Mouse (Mus musculus): ENCODE data around the gene Trhr2. TPM values are rescaled to one million over a fixed set of nuclear protein-coding genes. Genes with fewer than 3 reads are reported as not detected.
A peak's percentile ranks its signal among the peaks of the same experiment; 100 is the strongest.

The Trhr2 gene
- polyA plus RNA-seq, 1 experiment from 2014 or later = not detected

GRCm38 (mm10) chr8:122371706-122372105, 11.2 kb upstream of the Trhr2 start:
- WGBS = 78% methylated on average over 6 of the region's 6 CpGs

GRCm38 (mm10) chr8:122369665-122370064, 9.1 kb upstream of the Trhr2 start:
- H3K27ac ChIP-seq (replicated peaks) = no peak overlapping the region
- no peaks in the 10 kb centered on the region for H3K27me3 ChIP-seq (ENCODE audit: low read depth, poor library complexity, severe bottlenecking)
- no peaks in the 10 kb centered on the region for H3K36me3 ChIP-seq
- WGBS = 15% methylated on average over 9 of the region's 9 CpGs
- DNase-seq (ENCODE audit: low spot score) = peak; percentile 72
- H3K9me3 ChIP-seq (replicated peaks) = no peaks in the 10 kb centered on the region
- peaks cover 7% of the 10 kb centered on the region for H3K4me1 ChIP-seq
- no peak overlapping the region for H3K4me3 ChIP-seq

More at GRCm38 (mm10) chr8:122371706-122372105, 11.2 kb upstream of the Trhr2 start:
- H3K27ac ChIP-seq (replicated peaks) = no peak overlapping the region
- H3K9me3 ChIP-seq (replicated peaks) = no peaks in the 10 kb centered on the region
- DNase-seq (ENCODE audit: low spot score) = no peak
- peaks cover 16% of the 10 kb centered on the region for H3K4me1 ChIP-seq
- no peak overlapping the region for H3K4me3 ChIP-seq
- no peaks in the 10 kb centered on the region for H3K27me3 ChIP-seq (ENCODE audit: low read depth, poor library complexity, severe bottlenecking)
- no peaks in the 10 kb centered on the region for H3K36me3 ChIP-seq

DNA sequence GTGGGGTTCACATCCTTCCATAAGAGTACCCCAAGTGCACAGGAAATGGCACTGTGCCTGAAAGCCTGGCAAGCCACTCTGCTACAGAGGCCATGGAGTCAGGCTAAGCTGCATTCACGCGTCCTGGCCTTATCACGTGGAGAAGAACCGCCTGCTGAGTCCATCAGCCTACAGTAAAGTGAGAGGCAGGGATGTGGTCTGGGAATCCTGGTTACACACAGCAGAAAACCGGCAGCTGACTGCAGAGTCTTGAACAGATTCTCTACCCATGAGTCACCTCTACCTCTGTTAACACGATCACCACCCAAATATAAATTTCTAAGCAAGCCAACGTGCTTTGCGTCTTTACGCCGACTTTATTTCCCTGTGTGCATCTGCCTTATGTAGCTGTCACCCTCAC, 7.9 kb upstream of the Trhr2 start:
- no peak for DNase-seq (ENCODE audit: low spot score)
- Histone ChIP-seq H3K27ac (replicated peaks) (no peak overlapping the region), H3K36me3 (no peaks in the 10 kb centered on the region), H3K27me3 (ENCODE audit: low read depth, poor library complexity, severe bottlenecking) (0 out of 2 replicates have a peak, but pooled peaks cover 2% of the 10 kb centered on the region), H3K9me3 (replicated peaks) (no peaks in the 10 kb centered on the region), H3K4me3 (no peak overlapping the region), H3K4me1 (peaks cover 7% of the 10 kb centered on the region)
- 77% methylated on average over 10 of the region's 10 CpGs for WGBS

GRCm38 (mm10) chr8:122362967-122363366, 2.4 kb upstream of the Trhr2 start:
- no peak overlapping the region for H3K27ac ChIP-seq (replicated peaks)
- no peaks in the 10 kb centered on the region for H3K36me3 ChIP-seq
- no peaks in the 10 kb centered on the region for H3K9me3 ChIP-seq (replicated peaks)
- peaks cover 16% of the 10 kb centered on the region; the same call in 1 of the 2 replicates for H3K27me3 ChIP-seq (ENCODE audit: low read depth, poor library complexity, severe bottlenecking)
- DNase-seq (ENCODE audit: low spot score) = no peak
- H3K4me1 ChIP-seq = no peaks in the 10 kb centered on the region
- no peak overlapping the region for H3K4me3 ChIP-seq
- 40% methylated on average over 8 of the region's 8 CpGs for WGBS

GRCm38 (mm10) chr8:122362271-122362670, 1.7 kb upstream of the Trhr2 start:
- Histone ChIP-seq H3K36me3 (no peaks in the 10 kb centered on the region), H3K4me3 (no peak overlapping the region), H3K27ac (replicated peaks) (no peak overlapping the region), H3K9me3 (replicated peaks) (no peaks in the 10 kb centered on the region), H3K4me1 (no peaks in the 10 kb centered on the region), H3K27me3 (ENCODE audit: low read depth, poor library complexity, severe bottlenecking) (peaks cover 17% of the 10 kb centered on the region)
- no peak for DNase-seq (ENCODE audit: low spot score)
- WGBS = 59% methylated on average over 5 of the region's 5 CpGs

DNA sequence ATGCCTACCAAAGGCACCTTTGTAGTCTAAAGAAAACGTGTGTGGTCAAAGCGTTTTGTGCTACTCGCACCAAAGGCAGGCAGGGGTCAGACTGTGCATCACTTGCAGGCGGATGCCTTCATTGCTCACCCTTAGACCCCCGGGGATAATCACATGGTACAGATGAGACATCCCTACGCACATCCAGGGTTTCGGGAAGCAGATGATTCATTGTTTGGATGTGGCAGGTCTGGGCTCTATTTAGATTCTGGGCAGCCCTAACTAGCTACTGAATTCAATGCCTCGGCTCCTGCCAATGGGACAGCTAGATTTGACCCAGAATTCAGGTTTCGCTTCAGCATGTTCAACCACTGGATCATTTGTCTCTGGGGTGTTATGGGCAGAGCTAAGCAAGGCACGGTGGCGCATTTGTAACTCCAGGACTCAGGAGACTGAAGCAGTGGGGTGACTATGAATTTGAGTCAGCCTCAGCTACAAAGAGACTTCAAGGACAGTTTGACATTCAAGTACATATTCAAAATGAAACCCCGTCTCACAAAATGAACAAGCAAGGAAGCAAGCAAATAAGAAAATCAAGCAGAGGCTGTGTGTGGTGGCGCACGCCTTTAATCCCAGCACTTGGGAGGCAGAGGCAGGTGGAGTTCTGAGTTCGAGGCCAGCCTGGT, 1.3 kb downstream of the Trhr2 start:
- Histone ChIP-seq H3K4me1 (no peaks in the 10 kb centered on the region), H3K36me3 (no peaks in the 10 kb centered on the region), H3K27me3 (ENCODE audit: low read depth, poor library complexity, severe bottlenecking) (peaks cover 33% of the 10 kb centered on the region), H3K27ac (replicated peaks) (no peak overlapping the region), H3K9me3 (replicated peaks) (no peaks in the 10 kb centered on the region), H3K4me3 (no peak overlapping the region)
- 79% methylated on average over 15 of the region's 15 CpGs for WGBS
- DNase-seq (ENCODE audit: low spot score) = no peak

GRCm38 (mm10) chr8:122357641-122358040, 2.9 kb downstream of the Trhr2 start:
- 89% methylated on average over 5 of the region's 5 CpGs for WGBS
- DNase-seq (ENCODE audit: low spot score) = no peak
- Histone ChIP-seq H3K36me3 (no peaks in the 10 kb centered on the region), H3K4me1 (no peaks in the 10 kb centered on the region), H3K27me3 (ENCODE audit: low read depth, poor library complexity, severe bottlenecking) (peaks cover 34% of the 10 kb centered on the region), H3K9me3 (replicated peaks) (no peaks in the 10 kb centered on the region), H3K4me3 (no peak overlapping the region), H3K27ac (replicated peaks) (no peak overlapping the region)

DNA sequence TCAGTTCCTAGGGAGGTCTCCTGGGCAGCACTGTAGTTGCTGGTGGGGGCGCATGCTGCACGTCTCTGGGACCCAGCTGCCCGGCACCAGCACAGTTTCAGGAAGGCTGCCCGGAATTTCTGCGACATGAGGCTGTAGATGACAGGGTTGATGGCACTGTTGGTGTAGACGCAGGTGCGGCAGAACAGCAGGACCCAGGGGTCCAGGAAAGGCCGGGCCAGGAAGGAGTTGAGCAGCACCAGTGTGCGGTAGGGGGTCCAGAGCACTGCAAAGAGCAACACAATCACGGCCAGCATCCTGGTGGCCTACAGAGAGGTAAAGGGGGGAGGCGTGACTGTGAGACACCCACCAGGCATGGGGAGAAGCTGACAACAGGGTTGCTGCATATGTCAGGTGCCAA, 3.3 kb downstream of the Trhr2 start:
- Histone ChIP-seq H3K9me3 (replicated peaks) (no peaks in the 10 kb centered on the region), H3K36me3 (no peaks in the 10 kb centered on the region), H3K4me3 (no peak overlapping the region), H3K27ac (replicated peaks) (no peak overlapping the region), H3K27me3 (ENCODE audit: low read depth, poor library complexity, severe bottlenecking) (peaks cover 32% of the 10 kb centered on the region), H3K4me1 (peaks cover 1% of the 10 kb centered on the region; the same call in 1 of the 2 replicates)
- WGBS = 56% methylated on average over 11 of the region's 11 CpGs
- DNase-seq (ENCODE audit: low spot score) = no peak

DNA sequence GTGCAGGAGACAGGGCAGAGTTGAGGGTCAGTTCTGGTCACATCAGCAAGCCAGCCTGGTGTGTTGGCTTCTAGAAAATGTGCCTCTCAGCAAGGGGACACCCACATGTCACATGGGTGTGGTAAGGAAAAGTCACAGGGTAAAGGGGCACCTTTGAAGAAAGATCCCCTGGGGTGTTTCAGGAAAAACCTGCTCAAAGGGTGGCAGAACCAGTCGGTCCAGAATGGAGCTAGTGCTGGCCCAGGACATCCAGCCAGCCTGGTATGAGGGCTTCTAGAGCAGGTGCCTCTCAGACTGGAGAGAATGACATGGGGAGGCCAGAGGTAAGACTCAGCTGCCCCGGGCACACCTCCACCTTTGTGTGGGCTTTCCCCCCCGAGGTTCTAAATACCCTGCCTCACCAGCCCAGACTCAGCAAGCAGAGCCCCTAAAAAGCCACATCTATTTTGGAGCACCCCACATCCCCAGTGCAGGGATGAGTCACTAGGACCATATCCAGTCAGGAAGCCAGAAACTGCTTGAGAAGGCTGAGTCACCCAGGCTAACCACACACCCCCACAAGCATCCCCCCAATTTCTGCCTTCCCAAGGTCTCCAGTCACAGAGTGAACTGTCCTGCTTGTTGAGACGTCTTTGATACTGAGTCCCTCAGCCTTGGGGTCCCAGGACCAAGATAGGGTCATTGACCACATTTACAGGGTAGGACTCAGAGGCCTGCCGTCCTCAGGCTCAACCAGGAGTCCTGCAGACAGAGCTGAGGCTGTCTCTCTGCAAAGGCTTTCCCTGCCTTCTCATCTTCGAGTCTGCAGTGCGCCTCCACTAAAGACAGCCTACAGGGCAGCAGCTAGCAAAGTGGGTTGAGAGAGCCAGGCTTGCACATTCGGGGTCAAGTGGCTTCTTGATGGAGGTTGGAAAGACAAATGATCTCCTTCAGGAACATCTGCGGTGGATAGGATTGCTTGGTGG, 4.6 kb downstream of the Trhr2 start:
- no peak for DNase-seq (ENCODE audit: low spot score)
- WGBS = 72% methylated on average over 9 of the region's 9 CpGs
- no peaks in the 10 kb centered on the region for H3K36me3 ChIP-seq
- H3K27ac ChIP-seq (replicated peaks) = no peak overlapping the region
- peaks cover 11% of the 10 kb centered on the region for H3K4me1 ChIP-seq
- H3K9me3 ChIP-seq (replicated peaks) = no peaks in the 10 kb centered on the region
- peaks cover 39% of the 10 kb centered on the region for H3K27me3 ChIP-seq (ENCODE audit: low read depth, poor library complexity, severe bottlenecking)
- H3K4me3 ChIP-seq = no peak overlapping the region

- DNase-seq (ENCODE audit: low spot score) = no peak
- 92% methylated on average over 8 of the region's 8 CpGs for WGBS
These were observed 6.4 kb downstream of the Trhr2 start for GRCm38 (mm10) chr8:122354157-122354556.

GRCm38 (mm10) chr8:122350309-122351089, 10.0 kb downstream of the Trhr2 start:
- Histone ChIP-seq H3K4me3 (peak overlapping the region; percentile 9; the same call in 1 of the 2 replicates), H3K27me3 (ENCODE audit: low read depth, poor library complexity, severe bottlenecking) (peaks cover 53% of the 10 kb centered on the region), H3K9me3 (replicated peaks) (no peaks in the 10 kb centered on the region), H3K27ac (replicated peaks) (peak overlapping the region; percentile 67), H3K36me3 (no peaks in the 10 kb centered on the region), H3K4me1 (peaks cover 28% of the 10 kb centered on the region)
- DNase-seq (ENCODE audit: low spot score) = no peak
- 21% methylated on average over 11 of the region's 11 CpGs for WGBS

More at GRCm38 (mm10) chr8:122354157-122354556, 6.4 kb downstream of the Trhr2 start:
- Histone ChIP-seq H3K4me1 (peaks cover 28% of the 10 kb centered on the region), H3K9me3 (replicated peaks) (no peaks in the 10 kb centered on the region), H3K4me3 (no peak overlapping the region), H3K27me3 (ENCODE audit: low read depth, poor library complexity, severe bottlenecking) (peaks cover 50% of the 10 kb centered on the region; the same call in 1 of the 2 replicates), H3K27ac (replicated peaks) (no peak overlapping the region), H3K36me3 (no peaks in the 10 kb centered on the region)
